Mouse (Mus musculus) small intestine, adult 2 months (tissue): ENCODE data around the gene Gcdh.
A peak's percentile ranks its signal among the peaks of the same experiment; 100 is the strongest.

Source experiments
- CTCF ChIP-seq: fragments of 200-500 bp; IDR thresholded peaks from 2 replicates; pipeline ENCODE4 v1.5.1; 2012; ENCODE audit warnings: low read depth, mild to moderate bottlenecking, control low read depth, inconsistent platforms, low read length, moderate library complexity, mixed read lengths; ENCODE audit not compliant: insufficient replicate concordance, insufficient read length; ENCODE audit errors: extremely low read depth
- POLR2A ChIP-seq: fragments of 200-500 bp; IDR thresholded peaks from 2 replicates; pipeline ENCODE4 v1.6.1; 2012; ENCODE audit warnings: low read depth, mild to moderate bottlenecking, control low read depth, inconsistent platforms, low read length, moderate library complexity

DNA sequence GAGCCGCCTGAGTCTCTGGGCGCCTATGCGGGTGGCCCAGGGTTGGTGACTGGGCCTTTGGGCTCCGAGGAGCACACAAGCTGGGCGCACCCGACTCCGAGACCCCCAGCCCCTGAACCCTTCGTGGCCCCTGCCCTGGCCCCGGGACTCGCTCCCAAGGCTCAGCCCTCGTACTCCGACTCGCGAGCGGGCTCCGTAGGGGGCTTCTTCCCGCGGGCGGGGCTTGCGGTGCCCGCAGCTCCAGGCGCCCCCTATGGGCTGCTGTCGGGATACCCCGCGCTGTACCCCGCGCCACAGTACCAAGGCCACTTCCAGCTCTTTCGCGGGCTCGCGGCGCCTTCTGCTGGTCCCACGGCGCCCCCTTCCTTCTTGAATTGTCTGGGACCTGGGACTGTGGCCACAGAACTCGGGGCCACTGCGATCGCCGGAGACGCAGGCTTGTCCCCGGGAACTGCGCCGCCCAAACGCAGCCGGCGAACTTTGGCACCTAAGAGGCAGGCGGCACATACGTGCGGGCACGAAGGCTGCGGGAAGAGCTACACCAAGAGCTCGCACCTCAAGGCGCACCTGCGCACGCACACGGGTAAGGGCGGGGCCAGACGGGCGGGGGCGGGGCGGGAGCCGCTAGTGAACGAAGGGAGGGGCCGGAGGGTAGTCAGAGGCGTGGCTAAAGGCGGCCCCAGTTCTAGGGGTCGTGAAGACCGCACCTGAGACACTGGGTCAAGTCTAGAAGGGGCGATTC lies 9.4 kb upstream of the Gcdh start:
- TF ChIP-seq CTCF (peak; percentile 85), POLR2A (peak; percentile 45; the same call in 1 of the 2 replicates)
